Mouse (Mus musculus): ENCODE data around the gene Sap30bp. TPM values are rescaled to one million over a fixed set of nuclear protein-coding genes. Genes with fewer than 3 reads are reported as not detected.

The Sap30bp gene
- total and polyA plus RNA-seq, 3 experiments, result 72.2 to 275 (median 167) TPM

DNA sequence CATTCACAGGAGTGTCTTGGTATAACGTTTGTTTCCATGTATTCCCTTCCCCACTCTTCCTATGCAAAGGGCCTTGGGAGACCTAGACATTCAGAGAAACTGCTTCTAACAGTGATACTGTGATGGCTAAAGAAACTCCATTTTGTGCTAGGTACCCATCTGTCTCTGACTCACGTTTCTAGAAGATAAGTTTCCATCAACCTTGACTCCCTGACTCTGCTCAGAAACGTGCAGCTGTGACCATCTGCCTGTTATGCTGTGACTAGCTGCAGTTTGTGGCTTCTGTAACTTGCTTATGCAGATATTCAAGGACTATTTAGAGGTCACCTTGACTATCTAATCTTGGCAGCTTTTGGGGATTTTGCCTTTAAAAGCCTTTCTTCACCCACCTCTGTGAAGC, 1.8 kb upstream of the Sap30bp start:
- dilution Hi-C loops (cut with MboI; ENCODE audit: extremely low pct_ligation_motif_present, extremely low pct_unique_long_range_greater_than_20kb, low sequenced_read_pairs) (no loop called here), in situ Hi-C loops (cut with MboI; ENCODE audit: low pct_ligation_motif_present, low pct_unique_long_range_greater_than_20kb, low sequenced_read_pairs) (loop anchor here (5.0 kb wide), 1 partner anchor 76 kb away; no protein-coding TSS in a partner anchor)
- peak overlapping the region; percentile 99 for H3K4me2 ChIP-seq (ENCODE audit: insufficient read depth, low read depth, poor library complexity, severe bottlenecking)
- H3K9ac ChIP-seq (ENCODE audit: insufficient read depth, low read depth), result peak overlapping the region; percentile 88
- H3K27ac ChIP-seq (ENCODE audit: insufficient read depth, low read depth), result peak overlapping the region; percentile 79
- DNase-seq (ENCODE audit: extremely low read depth), result peak; percentile 80
- no peak for TF ChIP-seq USF2 (conservative IDR thresholded peaks at IDR 0.05; ENCODE audit: low read depth, low read length)
- no peak for TF ChIP-seq RAD21 (IDR thresholded peaks at IDR 0.05; ENCODE audit: low read depth, low read length)
- peak; percentile 92 for TF ChIP-seq RCOR1 (conservative IDR thresholded peaks at IDR 0.05; ENCODE audit: low read depth, low read length)
- TF ChIP-seq MEF2A (IDR thresholded peaks at IDR 0.05; ENCODE audit: borderline replicate concordance, low read depth, low read length), result peak; percentile 66
- no peak for TF ChIP-seq E2F4 (IDR thresholded peaks at IDR 0.05; ENCODE audit: insufficient replicate concordance, low read depth, low read length)
- TF ChIP-seq SIN3A (IDR thresholded peaks at IDR 0.05; ENCODE audit: low read length), result peak; percentile 71; the same call in 1 of the 2 replicates
- no peak for TF ChIP-seq USF1 (IDR thresholded peaks at IDR 0.05; ENCODE audit: low read depth, low read length)
- peak; percentile 74 for TF ChIP-seq JUND (conservative IDR thresholded peaks at IDR 0.05; ENCODE audit: low read depth, low read length)
- TF ChIP-seq HCFC1 (IDR thresholded peaks at IDR 0.05; ENCODE audit: low read depth, low read length), result no peak
- peak; percentile 85 for TF ChIP-seq EP300 (IDR thresholded peaks at IDR 0.05; ENCODE audit: low read length)
- peak; percentile 76 for TF ChIP-seq IRF4 (IDR thresholded peaks at IDR 0.05; ENCODE audit: low read depth, low read length)
- TF ChIP-seq POLR2AphosphoS2 (IDR thresholded peaks at IDR 0.05; ENCODE audit: low read depth, low read length), result no peak
- TF ChIP-seq MYC (IDR thresholded peaks at IDR 0.05; ENCODE audit: low read depth, low read length), result peak; percentile 76
- TF ChIP-seq MAFK (IDR thresholded peaks at IDR 0.05; ENCODE audit: insufficient replicate concordance, low read length), result no peak
- TF ChIP-seq TCF12 (IDR thresholded peaks at IDR 0.05; ENCODE audit: low read depth, low read length), result peak; percentile 88
- peak; percentile 48 for TF ChIP-seq JUN (IDR thresholded peaks at IDR 0.05; ENCODE audit: insufficient read depth, low read depth, low read length)
- no peak for TF ChIP-seq NRF1 (IDR thresholded peaks at IDR 0.05; ENCODE audit: low read depth, low read length)
- peak; percentile 58; the same call in 1 of the 2 replicates for TF ChIP-seq MXI1 (IDR thresholded peaks at IDR 0.05; ENCODE audit: low read depth, low read length)
- peak; percentile 90 for TF ChIP-seq ETS1 (conservative IDR thresholded peaks at IDR 0.05; ENCODE audit: low read depth, low read length)
- peak; percentile 69; the same call in 1 of the 2 replicates for TF ChIP-seq MAX (IDR thresholded peaks at IDR 0.05; ENCODE audit: low read length)
- TF ChIP-seq NELFE (IDR thresholded peaks at IDR 0.05; ENCODE audit: low read depth, low read length), result no peak
- no peak for TF ChIP-seq ZKSCAN1 (IDR thresholded peaks at IDR 0.05; ENCODE audit: borderline replicate concordance, low read depth, low read length)
- TF ChIP-seq BHLHE40 (IDR thresholded peaks at IDR 0.05; ENCODE audit: low read depth, low read length), result peak; percentile 100
- H3K9me3 ChIP-seq (replicated peaks; ENCODE audit: low read length), result no peaks in the 10 kb centered on the region
- H3K27me3 ChIP-seq (replicated peaks), result no peaks in the 10 kb centered on the region
- peaks cover 40% of the 10 kb centered on the region for H3K79me2 ChIP-seq (replicated peaks; ENCODE audit: control insufficient read depth, extremely low read depth, insufficient read depth, poor library complexity, severe bottlenecking)
- H3K4me1 ChIP-seq (ENCODE audit: control insufficient read depth in 1 of 2, insufficient read depth in 2 of 2), result peaks cover 33 to 77% of the 10 kb centered on the region in 2 experiments
- peaks cover 24 to 39% of the 10 kb centered on the region in 2 experiments for H3K36me3 ChIP-seq (replicated peaks in 1 of 2; ENCODE audit: control insufficient read depth in 1 of 2, insufficient read depth in 1 of 2, low read length in 1 of 2)
- peak overlapping the region in 2 of 3 experiments; percentile 82 to 96 for H3K4me3 ChIP-seq (replicated peaks in 1 of 3; ENCODE audit: low read depth in 2 of 3, low read length in 2 of 3, poor library complexity in 1 of 3)
